In genomic region chr10:127080901-127081780, GRCm38 (mm10) we compare ENCODE assay signal across 10 mouse cellular contexts. TPM values are rescaled to one million over a fixed set of nuclear protein-coding genes. Genes with fewer than 3 reads are reported as not detected.
A peak's percentile ranks its signal among the peaks of the same experiment; 100 is the strongest.
DNase-seq lines count a peak whose midpoint lies in the region; ATAC-seq and TF ChIP-seq lines count a peak whose summit lies in the region.
"Had no signal": no experiment of that assay in that cellular context is flagged by ENCODE, and none has a peak within 500 bp of the region (broad histone marks: within the 10 kb centered on the region; RNA-seq: fewer than 3 reads in every experiment).

No protein-coding gene starts in this region.

- H3K36me3 ChIP-seq in forebrain, embryonic 16.5 days (ENCODE audit: control insufficient read depth, insufficient read depth): no peaks in the 10 kb centered on the region
- no peaks in the 10 kb centered on the region for H3K36me3 ChIP-seq in intestine, embryonic 16.5 days (ENCODE audit: control insufficient read depth, insufficient read depth, low read length)
- H3K36me3 ChIP-seq in myocyte (ENCODE audit: control insufficient read depth, insufficient read depth): no peaks in the 10 kb centered on the region

- peak overlapping the region; percentile 88 for H3K4me2 ChIP-seq in forebrain, embryonic 16.5 days (ENCODE audit: low read length)
- H3K4me2 ChIP-seq in intestine, embryonic 16.5 days (ENCODE audit: low read depth, low read length): peak overlapping the region; percentile 55
- peak overlapping the region; percentile 89 for H3K4me2 ChIP-seq in myocyte (ENCODE audit: low read depth)

- intact Hi-C loops in gastrocnemius, postnatal 14 days (cut with DNase I; ENCODE audit: low total_unique reads): no loop called here

- no peaks in the 10 kb centered on the region for H3K79me2 ChIP-seq in myocyte (ENCODE audit: control insufficient read depth, insufficient read depth)

- no peaks in the 10 kb centered on the region for H3K9me3 ChIP-seq in forebrain, embryonic 16.5 days (ENCODE audit: control insufficient read depth, low read length)
- no peaks in the 10 kb centered on the region for H3K9me3 ChIP-seq in intestine, embryonic 16.5 days (ENCODE audit: control insufficient read depth, low read length)

- ATAC-seq in forebrain, embryonic 16.5 days: no peak
- ATAC-seq in intestine, embryonic 16.5 days: no peak
- ATAC-seq in megakaryocyte progenitor cell, adult 5-6 weeks (replicated peaks; ENCODE audit: poor library complexity): no peak

- peaks cover 39% of the 10 kb centered on the region for H3K4me1 ChIP-seq in forebrain, embryonic 16.5 days (replicated peaks; ENCODE audit: control insufficient read depth, insufficient read depth, low read length)
- H3K4me1 ChIP-seq in intestine, embryonic 16.5 days (ENCODE audit: control insufficient read depth, insufficient read depth, low read length): peaks cover 40% of the 10 kb centered on the region

- peaks cover 11% of the 10 kb centered on the region for H3K27me3 ChIP-seq in forebrain, embryonic 16.5 days (replicated peaks; ENCODE audit: control insufficient read depth, insufficient read depth, low read length)
- peaks cover 62% of the 10 kb centered on the region for H3K27me3 ChIP-seq in intestine, embryonic 16.5 days (replicated peaks; ENCODE audit: control insufficient read depth, insufficient read depth, low read length)
- H3K27me3 ChIP-seq in myocyte (ENCODE audit: control insufficient read depth, insufficient read depth, insufficient read length): peaks cover 8% of the 10 kb centered on the region
- H3K27me3 ChIP-seq: CH12.LX had no signal

- DNase-seq in gastrocnemius, postnatal 14 days: peak; percentile 58
- DNase-seq in gastrocnemius, adult 8-10 months (ENCODE audit: low spot score in 2 of 2): no peak
- DNase-seq in brain, adult 2 months (ENCODE audit: low read depth, low spot score): peak; percentile 89
- DNase-seq in urinary bladder, postnatal 36 days (ENCODE audit: low spot score in 2 of 2): no peak

- 2% methylated on average over 48 of the region's 48 CpGs for WGBS in forebrain, embryonic 16.5 days
- 4% methylated on average over 48 of the region's 48 CpGs for WGBS in intestine, embryonic 16.5 days

- H3K4me3 ChIP-seq in forebrain, embryonic 16.5 days (replicated peaks; ENCODE audit: low read length): peak overlapping the region; percentile 79
- peak overlapping the region; percentile 36 for H3K4me3 ChIP-seq in intestine, embryonic 16.5 days (ENCODE audit: low read length)
- peak overlapping the region; percentile 9 for H3K4me3 ChIP-seq in myocyte
- H3K4me3 ChIP-seq: erythroblast, embryonic 14.5 days had no signal

- TF ChIP-seq POLR2A in myocyte (IDR thresholded peaks at IDR 0.05; ENCODE audit: insufficient read length, low read depth): no peak

- H3K9ac ChIP-seq in forebrain, embryonic 16.5 days (replicated peaks; ENCODE audit: low read depth, low read length): peak overlapping the region; percentile 83
- H3K9ac ChIP-seq in intestine, embryonic 16.5 days (ENCODE audit: low read depth, low read length): peak overlapping the region; percentile 37

- no peak overlapping the region for H3ac ChIP-seq in myocyte (ENCODE audit: control insufficient read depth, insufficient read length)

- H3K27ac ChIP-seq in forebrain, embryonic 16.5 days (ENCODE audit: low read length): no peak overlapping the region; the same call in 1 of the 2 replicates
- no peak overlapping the region for H3K27ac ChIP-seq in intestine, embryonic 16.5 days (ENCODE audit: low read length)

TF ChIP-seq in myocyte, 11 proteins besides CTCF, POLR2A, EP300 and RAD21:
- no peak for TF ChIP-seq TCF12 (IDR thresholded peaks at IDR 0.05; ENCODE audit: insufficient read depth, poor library complexity, severe bottlenecking)
- TF ChIP-seq MYOG (IDR thresholded peaks at IDR 0.05; ENCODE audit: control insufficient read depth in 1 of 3, insufficient read depth in 1 of 3, insufficient read length in 2 of 3, low read depth in 2 of 3): peak in 1 of 3 experiments; percentile 8

RNA-seq across cellular contexts. Expression of gene Agap2, which starts 6.1 kb away (rescaled TPM):
- 1 to 10 TPM; 3.4 to 6.7 TPM for total RNA-seq in gastrocnemius, postnatal 14 days (2021)
- total RNA-seq in gastrocnemius, adult 8-10 months (2022): 1 to 10 TPM in 2 of 4 experiments, under 1 TPM in 2; 0.60 to 1.7 (median 1.0) TPM
- polyA plus RNA-seq in forebrain, embryonic 16.5 days (2015; fragmentation: Nextera tagmentation; extraction: Ambion mirVana): 2.2 and 4.7 TPM in 2 replicates
- polyA plus RNA-seq in intestine, embryonic 16.5 days (2015; fragmentation: Nextera tagmentation; extraction: Ambion mirVana): 0.05 and 0.21 TPM in 2 replicates
- polyA plus RNA-seq in myocyte (2012; fragmentation: generic; extraction: Trizol): 1.2 TPM
- total RNA-seq in megakaryocyte progenitor cell, adult 5-6 weeks (2015): 5.3 and 9.7 TPM in 2 replicates
- total RNA-seq in megakaryocyte progenitor cell, adult 5-6 weeks (2017): 37.4 and 41.4 TPM in 2 replicates

RNA-seq across cellular contexts. Expression of gene Tspan31, which starts 11.1 kb away (rescaled TPM):
- 10 to 100 TPM; 26.5 to 31.6 TPM for total RNA-seq in gastrocnemius, postnatal 14 days (2021)
- total RNA-seq in gastrocnemius, adult 8-10 months (2022): 10 to 100 TPM; 21.0 to 24.9 (median 21.5) TPM
- polyA plus RNA-seq in forebrain, embryonic 16.5 days (2015; fragmentation: Nextera tagmentation; extraction: Ambion mirVana): 119 and 120 TPM in 2 replicates
- 189 and 206 TPM in 2 replicates for polyA plus RNA-seq in intestine, embryonic 16.5 days (2015; fragmentation: Nextera tagmentation; extraction: Ambion mirVana)
- 139 TPM for polyA plus RNA-seq in myocyte (2012; fragmentation: generic; extraction: Trizol)
- 93.8 and 97.5 TPM in 2 replicates for total RNA-seq in megakaryocyte progenitor cell, adult 5-6 weeks (2015)
- 67.2 and 73.0 TPM in 2 replicates for total RNA-seq in megakaryocyte progenitor cell, adult 5-6 weeks (2017)

RNA-seq across cellular contexts. Expression of gene Cdk4, which starts 17.8 kb away (rescaled TPM):
- total RNA-seq in gastrocnemius, postnatal 14 days (2021): 10 to 100 TPM; 62.5 to 84.0 TPM
- 10 to 100 TPM; 41.3 to 46.4 (median 43.8) TPM for total RNA-seq in gastrocnemius, adult 8-10 months (2022)
- polyA plus RNA-seq in forebrain, embryonic 16.5 days (2015; fragmentation: Nextera tagmentation; extraction: Ambion mirVana): 1,494 and 1,664 TPM in 2 replicates
- polyA plus RNA-seq in intestine, embryonic 16.5 days (2015; fragmentation: Nextera tagmentation; extraction: Ambion mirVana): 1,474 and 1,595 TPM in 2 replicates
- polyA plus RNA-seq in myocyte (2012; fragmentation: generic; extraction: Trizol): 276 TPM
- total RNA-seq in megakaryocyte progenitor cell, adult 5-6 weeks (2015): 781 and 827 TPM in 2 replicates
- 536 and 567 TPM in 2 replicates for total RNA-seq in megakaryocyte progenitor cell, adult 5-6 weeks (2017)

RNA-seq across cellular contexts. Expression of gene March9, which starts 21.2 kb away (rescaled TPM):
- total RNA-seq in gastrocnemius, postnatal 14 days (2021): 1 to 10 TPM in 1 of 2 experiments, under 1 TPM in 1; 0.82 to 1.2 TPM
- 1 to 10 TPM in 1 of 4 experiments, under 1 TPM in 3; 0.17 to 1.3 (median 0.76) TPM for total RNA-seq in gastrocnemius, adult 8-10 months (2022)
- polyA plus RNA-seq in forebrain, embryonic 16.5 days (2015; fragmentation: Nextera tagmentation; extraction: Ambion mirVana): 5.3 and 6.6 TPM in 2 replicates
- polyA plus RNA-seq in intestine, embryonic 16.5 days (2015; fragmentation: Nextera tagmentation; extraction: Ambion mirVana): 0.40 and 0.50 TPM in 2 replicates
- 6.1 TPM for polyA plus RNA-seq in myocyte (2012; fragmentation: generic; extraction: Trizol)
- total RNA-seq in megakaryocyte progenitor cell, adult 5-6 weeks (2015): 0.05 and 0.10 TPM in 2 replicates
- 0.08 TPM in 1 of 2 replicates, not detected in the other for total RNA-seq in megakaryocyte progenitor cell, adult 5-6 weeks (2017)
- polyA plus RNA-seq: erythroblast, embryonic 14.5 days had no signal

RNA-seq across cellular contexts. Expression of gene Cyp27b1, which starts 33.1 kb away (rescaled TPM):
- under 1 TPM; 0.10 to 0.16 TPM for total RNA-seq in gastrocnemius, postnatal 14 days (2021)
- total RNA-seq in gastrocnemius, adult 8-10 months (2022): not detected
- 0.20 and 0.26 TPM in 2 replicates for polyA plus RNA-seq in forebrain, embryonic 16.5 days (2015; fragmentation: Nextera tagmentation; extraction: Ambion mirVana)
- polyA plus RNA-seq in intestine, embryonic 16.5 days (2015; fragmentation: Nextera tagmentation; extraction: Ambion mirVana): 0.05 and 0.11 TPM in 2 replicates
- polyA plus RNA-seq in myocyte (2012; fragmentation: generic; extraction: Trizol): 0.56 TPM
- 0.10 TPM in 1 of 2 replicates, not detected in the other for total RNA-seq in megakaryocyte progenitor cell, adult 5-6 weeks (2015)
- total RNA-seq in megakaryocyte progenitor cell, adult 5-6 weeks (2017): 0.30 TPM in 1 of 2 replicates, not detected in the other
- polyA plus RNA-seq: erythroblast, embryonic 14.5 days had no signal

Comparison
In these comparisons a context has a peak if more than half of its experiments do, and no peak if none do; other contexts are left out.
1. DNase-seq: peak in gastrocnemius, postnatal 14 days (single experiment) and brain, adult 2 months (single experiment); none in gastrocnemius, adult 8-10 months (0 of 2) and urinary bladder, postnatal 36 days (0 of 2).
2. H3K4me3 ChIP-seq: peak in every context shown above with its lines; median percentile 79 in forebrain, embryonic 16.5 days; 36 in intestine, embryonic 16.5 days; 9 in myocyte.
3. RNA of gene Cdk4, which starts 17.8 kb away (total RNA-seq): 536 to 827 TPM in megakaryocyte progenitor cell, adult 5-6 weeks; 62.5 to 84.0 TPM in gastrocnemius, postnatal 14 days and 41.3 to 46.4 TPM in gastrocnemius, adult 8-10 months; every median in the first group is over 4 times any median in the second.
4. Peak in every context shown above with its lines, with median percentiles within 50 percentile points of each other: H3K4me2 ChIP-seq.